ENCODE assay signal across 29 mouse cellular contexts in the genomic region with DNA sequence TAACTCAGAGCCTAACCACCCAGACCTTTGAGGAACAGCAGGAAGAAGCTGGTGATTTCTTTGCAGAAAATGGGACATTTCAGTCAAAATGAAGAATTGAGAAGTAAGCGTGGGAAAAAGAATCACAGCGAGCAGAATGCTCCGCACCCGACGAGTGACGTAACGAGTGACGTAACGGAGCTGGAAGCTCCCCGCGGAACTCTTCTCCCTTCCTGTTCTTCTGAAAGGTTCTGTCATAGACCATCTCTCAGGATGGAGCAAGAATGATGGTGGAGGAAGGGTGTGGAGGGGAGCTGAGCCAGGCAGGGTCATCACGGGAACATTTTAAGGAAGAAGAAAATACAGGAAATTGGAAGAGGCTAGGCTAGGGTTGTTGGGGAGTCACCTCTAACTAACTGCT. TPM values are rescaled to one million over a fixed set of nuclear protein-coding genes. Genes with fewer than 3 reads are reported as not detected.
DNase-seq lines count a peak whose midpoint lies in the region; ATAC-seq and TF ChIP-seq lines count a peak whose summit lies in the region.
"Had no signal": no experiment of that assay in that cellular context is flagged by ENCODE, and none has a peak within 500 bp of the region (broad histone marks: within the 10 kb centered on the region; RNA-seq: fewer than 3 reads in every experiment).

No protein-coding gene starts in this region.

- no peak overlapping the region for H3K4me3 ChIP-seq in liver, adult 2 months (ENCODE audit: insufficient read depth, low read depth, low read length)
- no peak overlapping the region for H3K4me3 ChIP-seq in stomach, embryonic 15.5 days (replicated peaks)
- no peak overlapping the region for H3K4me3 ChIP-seq in stomach, postnatal 0 days (ENCODE audit: low read depth, low read length)
- H3K4me3 ChIP-seq in gastrocnemius, adult 2 months, result no peak overlapping the region
- H3K4me3 ChIP-seq: embryonic facial prominence, embryonic 12.5 days; hindbrain, embryonic 10.5 days; limb, embryonic 13.5 days; liver, embryonic 13.5 days; midbrain, embryonic 10.5 days; myocyte; neural tube, embryonic 12.5 days had no signal

- 71% methylated on average over 12 of the region's 12 CpGs for WGBS in liver, adult 2 months
- WGBS in stomach, embryonic 15.5 days, result 76% methylated on average over 12 of the region's 12 CpGs
- 83% methylated on average over 12 of the region's 12 CpGs for WGBS in stomach, postnatal 0 days

- H3K27me3 ChIP-seq in liver, adult 2 months (ENCODE audit: control insufficient read depth, insufficient read depth, low read length), result no peaks in the 10 kb centered on the region
- H3K27me3 ChIP-seq in stomach, embryonic 15.5 days (replicated peaks), result no peaks in the 10 kb centered on the region
- no peaks in the 10 kb centered on the region for H3K27me3 ChIP-seq in stomach, postnatal 0 days (ENCODE audit: control insufficient read depth, insufficient read depth, low read length)
- H3K27me3 ChIP-seq: embryonic facial prominence, embryonic 12.5 days; limb, embryonic 13.5 days; liver, embryonic 13.5 days; neural tube, embryonic 12.5 days had no signal

- no peak for ATAC-seq in stomach, embryonic 15.5 days (ENCODE audit: insufficient read depth, low FRiP score, low read depth)
- ATAC-seq in stomach, postnatal 0 days (ENCODE audit: low FRiP score, low TSS enrichment), result no peak
- peak; percentile 60 for ATAC-seq in megakaryocyte progenitor cell, adult 5-6 weeks (replicated peaks; ENCODE audit: poor library complexity)
- no peak for ATAC-seq in CD4-positive, CD25-positive, alpha-beta regulatory T cell, adult 4 months
- ATAC-seq: forebrain, embryonic 14.5 days; hindbrain, embryonic 16.5 days; midbrain, embryonic 16.5 days had no signal

- no peaks in the 10 kb centered on the region for H3K36me3 ChIP-seq in liver, adult 2 months (ENCODE audit: control insufficient read depth, insufficient read depth, low read length)
- 0 out of 2 replicates have a peak, but pooled peaks cover 10% of the 10 kb centered on the region for H3K36me3 ChIP-seq in stomach, embryonic 15.5 days
- 0 out of 2 replicates have a peak, but pooled peaks cover under 1% of the 10 kb centered on the region for H3K36me3 ChIP-seq in stomach, postnatal 0 days (ENCODE audit: control insufficient read depth, insufficient read depth, low read length)
- H3K36me3 ChIP-seq: hindbrain, embryonic 10.5 days; liver, embryonic 13.5 days; neural tube, embryonic 12.5 days had no signal

- no peak for TF ChIP-seq POLR2A in liver, adult 2 months (IDR thresholded peaks at IDR 0.05; ENCODE audit: extremely low read depth, insufficient read depth, low read length)

- no peak overlapping the region for H3K4me2 ChIP-seq in stomach, embryonic 15.5 days
- H3K4me2 ChIP-seq in stomach, postnatal 0 days (replicated peaks; ENCODE audit: low read depth), result no peak overlapping the region
- H3K4me2 ChIP-seq: embryonic facial prominence, embryonic 12.5 days; limb, embryonic 13.5 days; liver, embryonic 13.5 days; neural tube, embryonic 12.5 days had no signal

- H3K79me2 ChIP-seq in liver, adult 2 months (ENCODE audit: control insufficient read depth, insufficient read depth, low read length), result peaks cover 3% of the 10 kb centered on the region; the same call in 1 of the 2 replicates

- H3K4me1 ChIP-seq in liver, adult 2 months (ENCODE audit: control insufficient read depth, insufficient read depth, low read length), result peaks cover 13% of the 10 kb centered on the region
- peaks cover 12% of the 10 kb centered on the region; the same call in 1 of the 2 replicates for H3K4me1 ChIP-seq in stomach, embryonic 15.5 days
- H3K4me1 ChIP-seq in stomach, postnatal 0 days (replicated peaks; ENCODE audit: control insufficient read depth, insufficient read depth), result no peaks in the 10 kb centered on the region
- H3K4me1 ChIP-seq: hindbrain, embryonic 10.5 days; midbrain, embryonic 10.5 days; neural tube, embryonic 12.5 days had no signal

- no peak overlapping the region for H3K9ac ChIP-seq in liver, adult 2 months (ENCODE audit: low read depth, low read length)
- no peak overlapping the region for H3K9ac ChIP-seq in stomach, embryonic 15.5 days
- no peak overlapping the region for H3K9ac ChIP-seq in stomach, postnatal 0 days (ENCODE audit: low read length)
- H3K9ac ChIP-seq: embryonic facial prominence, embryonic 12.5 days; limb, embryonic 13.5 days; liver, embryonic 13.5 days; neural tube, embryonic 12.5 days had no signal

- H3K9me3 ChIP-seq in stomach, embryonic 15.5 days, result no peaks in the 10 kb centered on the region
- H3K9me3 ChIP-seq in stomach, postnatal 0 days (ENCODE audit: control insufficient read depth, low read length), result no peaks in the 10 kb centered on the region
- H3K9me3 ChIP-seq: embryonic facial prominence, embryonic 12.5 days; hindbrain, embryonic 10.5 days; limb, embryonic 13.5 days; liver, embryonic 13.5 days; midbrain, embryonic 10.5 days; neural tube, embryonic 12.5 days had no signal

- TF ChIP-seq EP300 in stomach, postnatal 0 days (optimal IDR thresholded peaks at IDR 0.05), result no peak

- intact Hi-C loops in gastrocnemius, adult 2 months (cut with DNase I), result no loop called here

- no peak overlapping the region for H3K27ac ChIP-seq in liver, adult 2 months (replicated peaks; ENCODE audit: insufficient read depth, low read depth, low read length)
- H3K27ac ChIP-seq in stomach, embryonic 15.5 days, result 0 out of 2 replicates have a peak overlapping the region, but pooled peaks have one; percentile 8
- no peak overlapping the region for H3K27ac ChIP-seq in stomach, postnatal 0 days (replicated peaks)
- no peak overlapping the region for H3K27ac ChIP-seq in gastrocnemius, adult 2 months
- H3K27ac ChIP-seq: embryonic facial prominence, embryonic 12.5 days; hindbrain, embryonic 10.5 days; liver, embryonic 13.5 days; midbrain, embryonic 10.5 days; neural tube, embryonic 12.5 days had no signal

- no peak for TF ChIP-seq CTCF in liver, adult 2 months (IDR thresholded peaks at IDR 0.05; ENCODE audit: low read depth, low read length)
- TF ChIP-seq CTCF in stomach, postnatal 0 days (IDR thresholded peaks at IDR 0.05; ENCODE audit: low read depth), result no peak
- no peak for TF ChIP-seq CTCF in gastrocnemius, adult 2 months (IDR thresholded peaks at IDR 0.05)

- peak; percentile 18 for DNase-seq in liver, adult 2 months (ENCODE audit: extremely low read depth, low read depth, low spot score)
- DNase-seq in liver, result no peak
- DNase-seq in stomach, postnatal 0 days (ENCODE audit: low spot score), result no peak
- no peak for DNase-seq in gastrocnemius, adult 2 months
- DNase-seq: adrenal gland, adult 8-10 months; B cell, adult 2 months; cerebellum, adult 11 months; cerebellum, adult 9-11 months; embryo, embryonic 11 days; gastrocnemius, postnatal 36 days; heart, postnatal 14 days; kidney, adult 18-20 months; liver, embryonic 13.5 days; lung, adult 18-20 months; right cerebral cortex, postnatal 4 days; thymus, adult 18-20 months; thymus, postnatal 25 days had no signal

RNA-seq across cellular contexts. Expression of gene Tns3, which starts 54.5 kb away (rescaled TPM):
- total RNA-seq in liver, adult 2 months (2014; rRNA removed), result 15.3 and 19.7 TPM in 2 replicates
- polyA plus RNA-seq in liver, adult 2 months (2012; rRNA removed), result 12.8 and 14.6 TPM in 2 replicates
- polyA plus RNA-seq in stomach, embryonic 15.5 days (2015; fragmentation: Nextera tagmentation; extraction: Ambion mirVana), result 26.9 and 28.9 TPM in 2 replicates
- 10.4 and 10.5 TPM in 2 replicates for polyA plus RNA-seq in stomach, postnatal 0 days (2015; fragmentation: Nextera tagmentation; extraction: Ambion mirVana)
- total RNA-seq in megakaryocyte progenitor cell, adult 5-6 weeks (2015), result 20.8 and 27.0 TPM in 2 replicates
- 11.5 and 11.7 TPM in 2 replicates for total RNA-seq in megakaryocyte progenitor cell, adult 5-6 weeks (2017)
- total RNA-seq in gastrocnemius, adult 2 months (2021), result 1 to 10 TPM; 4.9 to 9.8 TPM
- polyA plus RNA-seq in CD4-positive, CD25-positive, alpha-beta regulatory T cell, adult 4 months (2017; shearing (Covaris generic)), result under 1 TPM; 0.10 to 0.27 TPM
